ENCODE assay signal across 8 mouse cellular contexts in genomic region chr5:125268033-125268765, GRCm38 (mm10).
A peak's percentile ranks its signal among the peaks of the same experiment; 100 is the strongest.
DNase-seq lines count a peak whose midpoint lies in the region; ATAC-seq and TF ChIP-seq lines count a peak whose summit lies in the region.

No protein-coding gene starts in this region.

- H3K4me1 ChIP-seq in forebrain, embryonic 10.5 days: peaks cover 22% of the 10 kb centered on the region
- peaks cover 24% of the 10 kb centered on the region for H3K4me1 ChIP-seq in heart, postnatal 0 days (ENCODE audit: control insufficient read depth, insufficient read depth)
- H3K4me1 ChIP-seq in liver, embryonic 15.5 days (replicated peaks): peaks cover 24% of the 10 kb centered on the region
- peaks cover 46% of the 10 kb centered on the region for H3K4me1 ChIP-seq in neural tube, embryonic 12.5 days

- ATAC-seq in heart, postnatal 0 days (ENCODE audit: insufficient read depth, low read depth): no peak
- ATAC-seq in liver, embryonic 15.5 days (ENCODE audit: insufficient read depth): no peak
- ATAC-seq in neural tube, embryonic 12.5 days (ENCODE audit: low FRiP score, low read depth): no peak

- peak; percentile 95 for TF ChIP-seq CTCF in heart, postnatal 0 days (IDR thresholded peaks at IDR 0.05; ENCODE audit: low read depth)

- no peak overlapping the region for H3K4me3 ChIP-seq in forebrain, embryonic 10.5 days
- H3K4me3 ChIP-seq in heart, postnatal 0 days (ENCODE audit: low read depth, low read length): peak overlapping the region; percentile 30; the same call in 1 of the 2 replicates
- no peak overlapping the region for H3K4me3 ChIP-seq in liver, embryonic 15.5 days (replicated peaks)
- H3K4me3 ChIP-seq in neural tube, embryonic 12.5 days: no peak overlapping the region

- TF ChIP-seq EP300 in heart, postnatal 0 days (IDR thresholded peaks at IDR 0.05; ENCODE audit: low read depth): no peak

- H3K27me3 ChIP-seq in forebrain, embryonic 10.5 days (ENCODE audit: poor library complexity, severe bottlenecking): no peaks in the 10 kb centered on the region
- H3K27me3 ChIP-seq in heart, postnatal 0 days (ENCODE audit: control insufficient read depth, insufficient read depth, low read length): no peaks in the 10 kb centered on the region
- peaks cover 4% of the 10 kb centered on the region; the same call in 1 of the 2 replicates for H3K27me3 ChIP-seq in liver, embryonic 15.5 days
- H3K27me3 ChIP-seq in neural tube, embryonic 12.5 days (replicated peaks): no peaks in the 10 kb centered on the region

- WGBS in forebrain, embryonic 10.5 days: 24% methylated on average over 10 of the region's 10 CpGs
- WGBS in heart, postnatal 0 days: 12% methylated on average over 10 of the region's 10 CpGs
- 15% methylated on average over 10 of the region's 10 CpGs for WGBS in liver, embryonic 15.5 days (ENCODE audit: insufficient replicate concordance)
- 15% methylated on average over 10 of the region's 10 CpGs for WGBS in neural tube, embryonic 12.5 days

- peak overlapping the region; percentile 54 for H3K4me2 ChIP-seq in heart, postnatal 0 days (ENCODE audit: low read depth, low read length)
- peak overlapping the region; percentile 50; the same call in 1 of the 2 replicates for H3K4me2 ChIP-seq in liver, embryonic 15.5 days
- H3K4me2 ChIP-seq in neural tube, embryonic 12.5 days (replicated peaks): peak overlapping the region; percentile 48

- no peaks in the 10 kb centered on the region for H3K36me3 ChIP-seq in forebrain, embryonic 10.5 days (replicated peaks)
- no peaks in the 10 kb centered on the region for H3K36me3 ChIP-seq in heart, postnatal 0 days (replicated peaks; ENCODE audit: control insufficient read depth, insufficient read depth, low read length)
- no peaks in the 10 kb centered on the region for H3K36me3 ChIP-seq in liver, embryonic 15.5 days (replicated peaks)
- H3K36me3 ChIP-seq in neural tube, embryonic 12.5 days: no peaks in the 10 kb centered on the region

- peak; percentile 77 to 79 for DNase-seq in B cell, adult 2 months
- DNase-seq in brain, adult 2 months (ENCODE audit: low read depth, low spot score): peak; percentile 85
- DNase-seq in forebrain, embryonic 10.5 days (ENCODE audit: extremely low spot score, low spot score): peak; percentile 72
- DNase-seq in heart, postnatal 0 days (ENCODE audit: low spot score): peak; percentile 55
- DNase-seq in kidney, postnatal 36 days: peak; percentile 67 to 85
- peak; percentile 92 for DNase-seq in testis, postnatal 10 days (ENCODE audit: low spot score)

- peak overlapping the region; percentile 53; the same call in 1 of the 2 replicates for H3K27ac ChIP-seq in forebrain, embryonic 10.5 days
- H3K27ac ChIP-seq in heart, postnatal 0 days (ENCODE audit: low read depth): peak overlapping the region; percentile 91
- no peak overlapping the region for H3K27ac ChIP-seq in liver, embryonic 15.5 days (replicated peaks)
- peak overlapping the region; percentile 86; the same call in 1 of the 2 replicates for H3K27ac ChIP-seq in neural tube, embryonic 12.5 days

- H3K9me3 ChIP-seq in forebrain, embryonic 10.5 days: no peaks in the 10 kb centered on the region
- H3K9me3 ChIP-seq in heart, postnatal 0 days (replicated peaks; ENCODE audit: control insufficient read depth, low read length): no peaks in the 10 kb centered on the region
- H3K9me3 ChIP-seq in liver, embryonic 15.5 days (replicated peaks): peaks cover 3% of the 10 kb centered on the region; the same call in 1 of the 2 replicates
- no peaks in the 10 kb centered on the region for H3K9me3 ChIP-seq in neural tube, embryonic 12.5 days

- no peak overlapping the region for H3K9ac ChIP-seq in heart, postnatal 0 days (replicated peaks; ENCODE audit: low read depth, low read length)
- H3K9ac ChIP-seq in liver, embryonic 15.5 days: no peak overlapping the region
- 0 out of 2 replicates have a peak overlapping the region, but pooled peaks have one; percentile 10 for H3K9ac ChIP-seq in neural tube, embryonic 12.5 days
